Mouse (Mus musculus): Measurements from ENCODE around the gene Aif1l. TPM values are rescaled to one million over a fixed set of nuclear protein-coding genes. Genes with fewer than 3 reads are reported as not detected.

The Aif1l gene
- polyA plus RNA-seq, 1 experiment from 2014 or later = 61.0 TPM

DNA sequence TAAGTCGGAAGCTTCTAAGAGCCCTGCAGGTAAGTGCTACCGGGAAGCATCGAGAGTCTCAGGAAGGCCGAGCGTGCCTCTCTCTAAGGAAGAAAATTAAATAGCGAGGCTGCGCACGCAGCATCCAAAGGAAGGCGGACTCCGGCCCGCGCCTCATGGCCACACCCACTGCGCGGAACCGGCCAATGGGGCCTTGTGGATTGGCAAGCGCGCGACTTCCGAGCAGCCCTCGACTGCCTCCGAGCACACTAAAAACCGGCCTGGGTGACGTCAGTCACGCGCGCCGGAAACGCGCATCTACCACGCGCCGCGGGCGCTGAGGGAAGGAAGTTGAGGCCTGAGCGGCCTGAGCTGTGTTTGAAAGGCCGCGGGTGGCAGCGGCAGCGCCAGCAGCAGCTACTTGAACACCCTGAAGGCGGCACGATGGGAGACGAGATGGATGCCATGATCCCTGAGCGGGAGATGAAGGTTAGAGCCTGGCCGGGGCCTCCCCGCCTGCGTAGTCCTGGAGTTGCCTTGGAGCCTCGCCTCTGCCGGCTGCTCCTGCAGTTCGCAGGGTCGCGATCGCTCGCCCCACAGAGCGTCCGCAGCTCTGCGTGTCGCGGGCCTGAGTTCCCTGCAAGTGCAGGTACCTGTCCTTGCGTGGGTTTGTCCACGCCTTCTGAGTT is 24.3 kb downstream of the Aif1l start, which contains the start of gene Nup214:
Gene Nup214, plus strand, starts transcription at position 296 of the 668 bp plus-strand sequence.
- H3K4me3 ChIP-seq = peak within 1 kb of the TSS; percentile 97
- H3K9me3 ChIP-seq = no peaks in the 10 kb centered on the region
- peak within 1 kb of the TSS; percentile 85 for H3K4me2 ChIP-seq (replicated peaks)
- peak within 1 kb of the TSS; percentile 95 for H3K9ac ChIP-seq
- WGBS = under 1% methylated on average over 60 of the region's 60 CpGs
- ATAC-seq (ENCODE audit: insufficient number of reproducible peaks, insufficient read depth, low FRiP score, low TSS enrichment) = peak; percentile 99
- H3K36me3 ChIP-seq = peaks cover 56% of the 10 kb centered on the region
- no peaks in the 10 kb centered on the region for H3K27me3 ChIP-seq
- peaks cover 12% of the 10 kb centered on the region for H3K4me1 ChIP-seq
- H3K27ac ChIP-seq = peak within 1 kb of the TSS; percentile 56

GRCm38 (mm10) chr2:31974809-31975371 is 25.0 kb downstream of the Aif1l start:
- ATAC-seq (ENCODE audit: insufficient number of reproducible peaks, insufficient read depth, low FRiP score, low TSS enrichment) = no peak
- Histone ChIP-seq H3K36me3 (peaks cover 55% of the 10 kb centered on the region), H3K4me3 (peak overlapping the region; percentile 97), H3K9ac (peak overlapping the region; percentile 95), H3K4me1 (peaks cover 12% of the 10 kb centered on the region), H3K4me2 (replicated peaks) (peak overlapping the region; percentile 85), H3K27me3 (no peaks in the 10 kb centered on the region), H3K27ac (peak overlapping the region; percentile 56), H3K9me3 (no peaks in the 10 kb centered on the region)
- 10% methylated on average over 13 of the region's 13 CpGs for WGBS

DNA sequence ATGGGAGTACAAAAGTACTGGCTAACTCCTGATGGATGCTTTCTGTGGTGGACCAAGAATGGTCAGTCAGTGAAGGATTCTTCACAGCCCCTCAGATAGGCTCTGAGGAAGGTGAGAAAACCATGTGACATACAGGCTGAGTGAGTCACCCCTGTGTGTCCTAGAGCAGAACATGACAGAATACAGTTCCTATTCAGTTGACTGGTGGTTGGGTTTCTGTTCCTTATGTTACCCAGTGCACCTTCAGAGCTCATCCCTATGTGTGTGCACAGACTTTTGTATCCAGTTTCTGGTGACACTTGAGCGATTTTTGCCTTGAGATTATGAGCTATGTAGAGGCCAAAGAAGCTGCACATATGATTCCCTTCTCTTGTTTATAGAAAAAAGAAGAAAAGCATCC is 37.8 kb downstream of the Aif1l start:
- H3K27me3 ChIP-seq = no peaks in the 10 kb centered on the region
- no peaks in the 10 kb centered on the region for H3K9me3 ChIP-seq
- H3K36me3 ChIP-seq = peaks cover 92% of the 10 kb centered on the region
- WGBS = 87% methylated on average over 1 of the region's 1 CpGs
- H3K4me3 ChIP-seq = no peak overlapping the region
- no peak overlapping the region for H3K9ac ChIP-seq
- no peak for ATAC-seq (ENCODE audit: insufficient number of reproducible peaks, insufficient read depth, low FRiP score, low TSS enrichment)
- no peak overlapping the region for H3K27ac ChIP-seq
- no peaks in the 10 kb centered on the region for H3K4me1 ChIP-seq
- H3K4me2 ChIP-seq (replicated peaks) = no peak overlapping the region

GRCm38 (mm10) chr2:31990961-31991360 is 41.0 kb downstream of the Aif1l start:
- H3K9ac ChIP-seq = no peak overlapping the region
- no peaks in the 10 kb centered on the region for H3K27me3 ChIP-seq
- H3K36me3 ChIP-seq = peaks cover 86% of the 10 kb centered on the region
- no peak for ATAC-seq (ENCODE audit: insufficient number of reproducible peaks, insufficient read depth, low FRiP score, low TSS enrichment)
- no peaks in the 10 kb centered on the region for H3K4me1 ChIP-seq
- no peak overlapping the region for H3K4me2 ChIP-seq (replicated peaks)
- H3K27ac ChIP-seq = no peak overlapping the region
- no peak overlapping the region for H3K4me3 ChIP-seq
- 97% methylated on average over 4 of the region's 4 CpGs for WGBS
- no peaks in the 10 kb centered on the region for H3K9me3 ChIP-seq

GRCm38 (mm10) chr2:31994896-31995295 is 45.0 kb downstream of the Aif1l start:
- Histone ChIP-seq H3K27ac (no peak overlapping the region), H3K27me3 (no peaks in the 10 kb centered on the region), H3K36me3 (peaks cover 91% of the 10 kb centered on the region), H3K4me1 (no peaks in the 10 kb centered on the region), H3K4me3 (no peak overlapping the region), H3K9me3 (no peaks in the 10 kb centered on the region), H3K4me2 (replicated peaks) (no peak overlapping the region), H3K9ac (no peak overlapping the region)
- 95% methylated on average over 9 of the region's 9 CpGs for WGBS
- no peak for ATAC-seq (ENCODE audit: insufficient number of reproducible peaks, insufficient read depth, low FRiP score, low TSS enrichment)

DNA sequence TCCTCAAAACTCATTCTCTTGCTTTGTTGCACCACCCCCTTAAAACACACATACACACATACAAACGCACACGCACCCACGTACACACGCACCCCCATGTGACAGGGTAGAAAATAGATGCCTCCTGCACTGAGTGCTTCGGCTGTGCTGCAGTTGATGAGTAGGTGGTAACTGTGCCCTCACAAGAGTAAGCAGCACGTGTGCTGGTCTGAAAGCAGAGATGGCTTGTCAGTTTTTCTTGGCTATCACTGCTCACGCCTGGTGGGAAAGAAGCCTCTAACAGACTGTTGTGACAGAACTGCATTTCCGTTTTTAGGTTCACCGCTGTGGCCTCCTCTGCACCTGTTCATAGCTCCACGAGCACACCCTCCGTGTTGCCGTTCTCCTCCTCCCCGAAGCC is 46.1 kb downstream of the Aif1l start:
- Histone ChIP-seq H3K27me3 (no peaks in the 10 kb centered on the region), H3K4me3 (no peak overlapping the region), H3K27ac (no peak overlapping the region), H3K36me3 (peaks cover 85% of the 10 kb centered on the region), H3K4me1 (no peaks in the 10 kb centered on the region), H3K4me2 (replicated peaks) (no peak overlapping the region), H3K9ac (no peak overlapping the region), H3K9me3 (no peaks in the 10 kb centered on the region)
- WGBS = 92% methylated on average over 13 of the region's 13 CpGs
- ATAC-seq (ENCODE audit: insufficient number of reproducible peaks, insufficient read depth, low FRiP score, low TSS enrichment) = no peak

DNA sequence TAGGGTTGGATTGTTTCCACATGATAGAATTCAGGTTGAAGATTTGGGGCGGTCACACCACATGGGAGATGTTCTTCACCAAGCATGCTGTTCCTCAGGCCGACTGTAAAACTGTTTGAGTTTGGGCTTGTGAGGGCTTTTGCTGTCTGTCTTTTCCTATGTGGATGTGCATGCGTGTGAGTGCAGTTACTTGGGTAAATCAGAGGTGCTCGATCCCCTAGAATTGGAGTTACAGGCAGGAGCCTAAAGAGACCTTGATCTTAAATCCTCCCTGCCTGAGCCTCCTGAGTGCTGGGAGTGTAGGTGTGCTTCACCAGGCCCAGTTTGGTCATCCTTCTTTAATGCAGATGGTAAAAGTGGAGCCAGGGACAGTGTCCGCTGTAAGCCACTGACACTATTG is 47.6 kb downstream of the Aif1l start:
- ATAC-seq (ENCODE audit: insufficient number of reproducible peaks, insufficient read depth, low FRiP score, low TSS enrichment) = no peak
- Histone ChIP-seq H3K9me3 (no peaks in the 10 kb centered on the region), H3K27me3 (no peaks in the 10 kb centered on the region), H3K4me1 (no peaks in the 10 kb centered on the region), H3K27ac (no peak overlapping the region), H3K4me2 (replicated peaks) (no peak overlapping the region), H3K4me3 (no peak overlapping the region), H3K9ac (no peak overlapping the region), H3K36me3 (peaks cover 77% of the 10 kb centered on the region)
- 93% methylated on average over 5 of the region's 5 CpGs for WGBS

- no peaks in the 10 kb centered on the region for H3K27me3 ChIP-seq
These were observed 48.5 kb downstream of the Aif1l start for GRCm38 (mm10) chr2:31998443-31998842.

DNA sequence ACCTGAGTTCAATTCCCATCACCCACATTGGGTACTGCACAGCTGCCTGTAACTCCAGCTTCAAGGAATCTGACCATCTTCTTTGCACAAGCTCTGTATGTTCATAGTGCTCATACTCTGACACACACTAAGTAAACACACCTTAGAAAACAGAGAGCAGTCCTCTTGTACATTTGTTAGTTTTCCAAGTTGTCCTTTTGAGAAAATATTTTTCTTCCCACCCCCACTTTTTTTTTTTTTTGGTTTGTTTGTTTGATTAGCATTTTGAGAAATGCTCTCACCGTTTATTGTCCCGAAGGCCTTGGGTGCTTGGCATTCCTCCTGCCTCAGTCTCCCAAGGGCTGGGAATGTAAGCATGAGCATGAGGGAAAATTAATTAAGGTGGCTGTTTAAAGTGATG is 58.4 kb downstream of the Aif1l start:
- Histone ChIP-seq H3K27me3 (no peaks in the 10 kb centered on the region), H3K9me3 (no peaks in the 10 kb centered on the region), H3K4me1 (no peaks in the 10 kb centered on the region), H3K4me3 (no peak overlapping the region), H3K9ac (no peak overlapping the region), H3K36me3 (peaks cover 74% of the 10 kb centered on the region), H3K4me2 (replicated peaks) (no peak overlapping the region), H3K27ac (no peak overlapping the region)
- ATAC-seq (ENCODE audit: insufficient number of reproducible peaks, insufficient read depth, low FRiP score, low TSS enrichment) = no peak
- 89% methylated on average over 2 of the region's 2 CpGs for WGBS

More at GRCm38 (mm10) chr2:31998443-31998842, 48.5 kb downstream of the Aif1l start:
- peaks cover 77% of the 10 kb centered on the region for H3K36me3 ChIP-seq
- H3K4me2 ChIP-seq (replicated peaks) = no peak overlapping the region
- no peaks in the 10 kb centered on the region for H3K4me1 ChIP-seq
- ATAC-seq (ENCODE audit: insufficient number of reproducible peaks, insufficient read depth, low FRiP score, low TSS enrichment) = no peak
- no peak overlapping the region for H3K9ac ChIP-seq
- H3K27ac ChIP-seq = no peak overlapping the region
- WGBS = 71% methylated on average over 2 of the region's 2 CpGs
- no peak overlapping the region for H3K4me3 ChIP-seq
- H3K9me3 ChIP-seq = no peaks in the 10 kb centered on the region

DNA sequence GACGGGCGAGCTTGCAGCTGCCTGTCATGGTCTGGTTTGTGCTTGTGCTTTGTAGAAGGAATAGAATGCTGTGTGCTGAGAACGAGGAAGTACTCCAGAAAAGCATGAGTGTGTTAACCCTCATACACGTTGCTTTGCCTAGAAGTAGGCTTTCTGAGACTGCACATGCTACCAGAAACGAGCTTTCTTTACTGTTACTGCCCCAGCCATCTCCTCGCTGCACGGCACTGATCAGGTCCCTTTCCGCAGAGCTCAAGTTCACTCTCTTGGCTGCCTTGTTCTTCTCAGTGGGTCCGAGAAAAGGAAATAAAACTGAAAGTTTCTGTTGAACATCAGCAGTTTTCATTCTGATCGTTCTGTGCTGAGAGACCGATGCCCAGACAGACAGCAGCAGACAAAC is 58.8 kb downstream of the Aif1l start:
- WGBS = 89% methylated on average over 11 of the region's 11 CpGs
- H3K4me3 ChIP-seq = no peak overlapping the region

GRCm38 (mm10) chr2:32019704-32020103 is 69.8 kb downstream of the Aif1l start:
- Histone ChIP-seq H3K9ac (no peak overlapping the region), H3K27ac (no peak overlapping the region), H3K27me3 (no peaks in the 10 kb centered on the region), H3K36me3 (peaks cover 90% of the 10 kb centered on the region), H3K9me3 (no peaks in the 10 kb centered on the region), H3K4me3 (no peak overlapping the region), H3K4me1 (no peaks in the 10 kb centered on the region), H3K4me2 (replicated peaks) (no peak overlapping the region)
- no peak for ATAC-seq (ENCODE audit: insufficient number of reproducible peaks, insufficient read depth, low FRiP score, low TSS enrichment)
- 88% methylated on average over 4 of the region's 4 CpGs for WGBS

More for the DNA sequence above, 58.8 kb downstream of the Aif1l start:
- peaks cover 72% of the 10 kb centered on the region for H3K36me3 ChIP-seq
- H3K4me1 ChIP-seq = no peaks in the 10 kb centered on the region
- H3K9me3 ChIP-seq = no peaks in the 10 kb centered on the region
- no peaks in the 10 kb centered on the region for H3K27me3 ChIP-seq
- no peak overlapping the region for H3K4me2 ChIP-seq (replicated peaks)
- no peak for ATAC-seq (ENCODE audit: insufficient number of reproducible peaks, insufficient read depth, low FRiP score, low TSS enrichment)
- H3K27ac ChIP-seq = no peak overlapping the region
- H3K9ac ChIP-seq = no peak overlapping the region

DNA sequence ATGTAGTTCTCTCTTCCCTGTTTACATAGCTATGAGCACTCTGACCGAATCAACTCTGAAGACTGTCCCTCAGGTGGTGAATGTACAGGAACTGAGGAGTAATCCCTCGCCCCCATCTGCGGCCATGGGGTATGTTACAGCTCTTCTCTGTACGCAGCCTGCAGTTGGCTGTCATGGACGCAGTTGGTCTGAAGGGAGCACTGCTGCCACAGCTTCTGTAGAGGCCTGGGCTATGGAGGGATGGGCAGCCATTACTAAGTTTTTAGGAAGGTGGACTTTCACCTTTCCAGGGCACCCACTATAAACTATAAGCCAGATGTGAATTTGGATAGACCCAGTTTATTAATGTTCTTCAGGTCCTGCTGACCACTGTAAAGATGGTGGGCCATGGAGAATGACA is 70.3 kb downstream of the Aif1l start:
- Histone ChIP-seq H3K4me3 (no peak overlapping the region), H3K27me3 (no peaks in the 10 kb centered on the region), H3K27ac (no peak overlapping the region), H3K4me2 (replicated peaks) (no peak overlapping the region), H3K9me3 (no peaks in the 10 kb centered on the region), H3K9ac (no peak overlapping the region), H3K4me1 (no peaks in the 10 kb centered on the region), H3K36me3 (peaks cover 91% of the 10 kb centered on the region)
- 92% methylated on average over 5 of the region's 5 CpGs for WGBS
- ATAC-seq (ENCODE audit: insufficient number of reproducible peaks, insufficient read depth, low FRiP score, low TSS enrichment) = no peak

Data from embryonic facial prominence, embryonic 12.5 days (tissue).